Mouse (Mus musculus) lung, embryonic 14.5 days (tissue): ENCODE data around the gene Fam118b. TPM values are rescaled to one million over a fixed set of nuclear protein-coding genes. Genes with fewer than 3 reads are reported as not detected.

Experiments used
- ATAC-seq: fragments of 200-750 bp; cut with Nextera tagmentation; 2 replicates; pipeline ENCODE4 v1.8.0; 2017; ENCODE audit warnings: mild to moderate bottlenecking, moderate TSS enrichment, moderate library complexity; ENCODE audit not compliant: insufficient read depth
- DNase-seq: peaks from one replicate; pipeline ENCODE4 v3.0.0-alpha.2; 2015
- H3K27ac ChIP-seq: fragments of 300-500 bp; sonication (generic); 2 replicates; pipeline ENCODE4 v1.5.1; 2014; ENCODE audit warnings: low read depth, mild to moderate bottlenecking, moderate library complexity
- H3K27me3 ChIP-seq: fragments of 300-500 bp; sonication (generic); 2 replicates; pipeline ENCODE4 v1.6.1; 2014; ENCODE audit warnings: low read length, control low read depth; ENCODE audit not compliant: insufficient read depth
- H3K36me3 ChIP-seq: fragments of 300-500 bp; sonication (generic); 2 replicates; pipeline ENCODE4 v1.6.1; 2014; ENCODE audit warnings: control low read depth; ENCODE audit not compliant: insufficient read depth
- H3K4me1 ChIP-seq: fragments of 300-500 bp; sonication (generic); 2 replicates; pipeline ENCODE4 v1.6.1; 2014; ENCODE audit warnings: antibody characterized with exemption, control low read depth; ENCODE audit not compliant: insufficient read depth
- H3K4me2 ChIP-seq: fragments of 300-500 bp; sonication (generic); 2 replicates; pipeline ENCODE4 v1.6.1; 2014; ENCODE audit warnings: mild to moderate bottlenecking
- H3K4me3 ChIP-seq: fragments of 300-500 bp; sonication (generic); 2 replicates; pipeline ENCODE4 v1.5.1; 2014; ENCODE audit warnings: low read depth, low read length
- H3K9ac ChIP-seq: fragments of 300-500 bp; sonication (generic); 2 replicates; pipeline ENCODE4 v1.6.1; 2014
- H3K9me3 ChIP-seq: fragments of 300-500 bp; sonication (generic); 2 replicates; pipeline ENCODE4 v1.6.1; 2016; ENCODE audit warnings: low read depth, low read length, control low read depth
- CTCF ChIP-seq: IDR thresholded peaks from 2 replicates; pipeline ENCODE4 v1.5.1; 2016; ENCODE audit warnings: antibody characterized with exemption, low read depth
- WGBS: fragments of 180-500 bp; shearing (Covaris S2); extraction: QIAGEN DNeasy Blood & Tissue Kit; methylation state at CpG from one replicate; pipeline ENCODE4 v1.1.7; 2014; 5-methylcytosine and 5-hydroxymethylcytosine counted together
- polyA plus RNA-seq: library from polyadenylated mRNA; unstranded; fragments of >200 nt; fragmentation: Nextera tagmentation; extraction: Ambion mirVana; gene quantifications from 2 replicates; pipeline ENCODE4 v1.2.1, GENCODE M21; 2014

The Fam118b gene
- polyA plus RNA-seq, 1 experiment from 2014 or later, result 40.4 TPM

GRCm38 (mm10) chr9:35238915-35239571, 28.6 kb downstream of the Fam118b start:
- peak; percentile 49; the same call in 1 of the 2 replicates for ATAC-seq

GRCm38 (mm10) chr9:35238371-35238770, 29.2 kb downstream of the Fam118b start:
- H3K36me3 ChIP-seq, result peaks cover 6% of the 10 kb centered on the region
- 70% methylated on average over 1 of the region's 1 CpGs for WGBS
- no peak for ATAC-seq
- H3K4me2 ChIP-seq, result no peak overlapping the region
- no peaks in the 10 kb centered on the region for H3K4me1 ChIP-seq
- DNase-seq, result no peak
- H3K9ac ChIP-seq, result no peak overlapping the region
- H3K9me3 ChIP-seq, result no peaks in the 10 kb centered on the region
- no peak overlapping the region for H3K27ac ChIP-seq
- no peak overlapping the region for H3K4me3 ChIP-seq
- TF ChIP-seq CTCF, result no peak
- H3K27me3 ChIP-seq, result no peaks in the 10 kb centered on the region

More at GRCm38 (mm10) chr9:35238915-35239571, 28.6 kb downstream of the Fam118b start:
- no peaks in the 10 kb centered on the region for H3K9me3 ChIP-seq
- peaks cover 4% of the 10 kb centered on the region for H3K36me3 ChIP-seq
- H3K27ac ChIP-seq, result no peak overlapping the region
- no peak overlapping the region for H3K4me3 ChIP-seq
- TF ChIP-seq CTCF, result no peak
- H3K4me1 ChIP-seq, result no peaks in the 10 kb centered on the region
- peak; percentile 3 for DNase-seq
- no peak overlapping the region for H3K4me2 ChIP-seq
- H3K9ac ChIP-seq, result no peak overlapping the region
- WGBS, result 40% methylated on average over 6 of the region's 6 CpGs
- H3K27me3 ChIP-seq, result no peaks in the 10 kb centered on the region

GRCm38 (mm10) chr9:35235996-35236395, 31.6 kb downstream of the Fam118b start:
- no peak for DNase-seq
- H3K36me3 ChIP-seq, result peaks cover 15% of the 10 kb centered on the region
- H3K27ac ChIP-seq, result no peak overlapping the region
- H3K4me3 ChIP-seq, result no peak overlapping the region
- no peak for TF ChIP-seq CTCF
- no peak overlapping the region for H3K9ac ChIP-seq
- WGBS, result 48% methylated on average over 3 of the region's 3 CpGs
- ATAC-seq, result no peak
- H3K9me3 ChIP-seq, result no peaks in the 10 kb centered on the region
- H3K27me3 ChIP-seq, result no peaks in the 10 kb centered on the region
- H3K4me2 ChIP-seq, result no peak overlapping the region
- no peaks in the 10 kb centered on the region for H3K4me1 ChIP-seq

- H3K9me3 ChIP-seq, result no peaks in the 10 kb centered on the region
- H3K4me2 ChIP-seq, result no peak overlapping the region
- H3K27me3 ChIP-seq, result no peaks in the 10 kb centered on the region
- no peak for TF ChIP-seq CTCF
- DNase-seq (no peak), ATAC-seq (no peak)
- H3K27ac ChIP-seq, result no peak overlapping the region
- 83% methylated on average over 3 of the region's 3 CpGs for WGBS
- H3K4me1 ChIP-seq, result no peaks in the 10 kb centered on the region
- peaks cover 17% of the 10 kb centered on the region; the same call in 1 of the 2 replicates for H3K36me3 ChIP-seq
- H3K4me3 ChIP-seq, result no peak overlapping the region
- H3K9ac ChIP-seq, result no peak overlapping the region
Measured at GRCm38 (mm10) chr9:35228671-35229070, 38.9 kb downstream of the Fam118b start.

GRCm38 (mm10) chr9:35223466-35223865, 44.1 kb downstream of the Fam118b start:
- H3K36me3 ChIP-seq, result peaks cover 37% of the 10 kb centered on the region; the same call in 1 of the 2 replicates
- no peak overlapping the region for H3K9ac ChIP-seq

GRCm38 (mm10) chr9:35217963-35218362, 49.6 kb downstream of the Fam118b start:
- 58% methylated on average over 1 of the region's 1 CpGs for WGBS
- H3K27ac ChIP-seq, result no peak overlapping the region
- peaks cover 78% of the 10 kb centered on the region for H3K36me3 ChIP-seq
- no peaks in the 10 kb centered on the region for H3K27me3 ChIP-seq
- no peak overlapping the region for H3K9ac ChIP-seq
- no peak overlapping the region for H3K4me3 ChIP-seq
- no peak for DNase-seq
- H3K4me1 ChIP-seq, result no peaks in the 10 kb centered on the region
- no peaks in the 10 kb centered on the region for H3K9me3 ChIP-seq
- TF ChIP-seq CTCF, result no peak
- ATAC-seq, result no peak
- H3K4me2 ChIP-seq, result no peak overlapping the region

More at GRCm38 (mm10) chr9:35223466-35223865, 44.1 kb downstream of the Fam118b start:
- Histone ChIP-seq H3K27me3 (no peaks in the 10 kb centered on the region), H3K27ac (no peak overlapping the region), H3K4me3 (no peak overlapping the region), H3K9me3 (no peaks in the 10 kb centered on the region), H3K4me1 (no peaks in the 10 kb centered on the region), H3K4me2 (no peak overlapping the region)
- DNase-seq (no peak), ATAC-seq (no peak)
- no peak for TF ChIP-seq CTCF
- 89% methylated on average over 3 of the region's 3 CpGs for WGBS

GRCm38 (mm10) chr9:35211573-35212511, 55.8 kb downstream of the Fam118b start:
- 0 out of 2 replicates have a peak, but pooled peaks cover 4% of the 10 kb centered on the region for H3K4me1 ChIP-seq
- peak overlapping the region; percentile 54 for H3K27ac ChIP-seq
- H3K27me3 ChIP-seq, result no peaks in the 10 kb centered on the region
- H3K36me3 ChIP-seq, result peaks cover 64% of the 10 kb centered on the region
- H3K9me3 ChIP-seq, result no peaks in the 10 kb centered on the region
- H3K4me2 ChIP-seq, result peak overlapping the region; percentile 88
- H3K9ac ChIP-seq, result peak overlapping the region; percentile 90
- 25% methylated on average over 26 of the region's 26 CpGs for WGBS
- ATAC-seq (no peak), DNase-seq (peak; percentile 44)
- TF ChIP-seq CTCF, result no peak
- H3K4me3 ChIP-seq, result peak overlapping the region; percentile 91
